Mouse (Mus musculus) neural tube, embryonic 10.5 days (tissue): Measurements from ENCODE around the gene Cldn6.
A peak's percentile ranks its signal among the peaks of the same experiment; 100 is the strongest.

ENCODE experiments used
- DNase-seq: peaks from one replicate; pipeline ENCODE4 v3.0.0-alpha.2; 2017; ENCODE audit warnings: low spot score; ENCODE audit errors: extremely low spot score

Cldn6 gene

DNA sequence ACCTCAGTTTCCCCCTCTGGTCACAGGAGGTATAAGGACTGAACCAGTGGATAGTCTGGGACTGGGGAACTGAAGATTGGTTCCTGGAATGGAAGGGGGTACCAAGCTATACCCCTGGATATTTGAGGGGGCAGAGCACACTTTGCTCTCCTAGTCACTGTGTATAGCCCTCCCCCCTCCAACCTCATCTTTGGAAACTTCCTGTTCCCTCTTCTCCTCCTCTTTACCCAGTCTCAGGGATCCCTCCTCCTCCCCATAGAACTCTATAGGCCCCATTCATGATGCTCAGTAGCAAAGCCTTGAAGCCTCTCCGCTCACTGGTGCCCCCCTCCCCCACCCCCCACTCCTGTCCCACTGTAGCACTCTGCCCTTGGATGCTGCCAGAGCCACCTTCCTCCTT, 40.4 kb downstream of the Cldn6 start:
- DNase-seq = no peak

DNA sequence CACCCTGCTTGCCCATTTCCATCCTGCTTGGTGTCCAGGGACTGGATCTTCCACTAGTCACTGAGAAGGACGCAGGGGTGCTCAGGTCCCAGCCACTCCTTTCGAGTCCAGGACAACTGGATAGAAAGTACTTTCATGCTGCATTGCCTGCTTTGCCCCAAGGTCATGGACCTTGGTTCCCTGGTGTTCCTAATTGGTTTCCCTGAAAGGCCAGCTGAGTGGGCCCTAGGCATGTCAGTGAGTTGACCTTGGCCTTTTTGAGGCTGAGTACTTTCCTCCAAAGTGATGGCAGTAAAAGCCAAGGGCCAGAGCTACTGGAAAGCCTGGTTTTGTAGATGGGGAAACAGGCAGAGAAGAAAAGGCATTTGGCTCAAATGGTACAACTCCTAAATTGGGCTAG, 42.8 kb downstream of the Cldn6 start:
- no peak for DNase-seq

DNA sequence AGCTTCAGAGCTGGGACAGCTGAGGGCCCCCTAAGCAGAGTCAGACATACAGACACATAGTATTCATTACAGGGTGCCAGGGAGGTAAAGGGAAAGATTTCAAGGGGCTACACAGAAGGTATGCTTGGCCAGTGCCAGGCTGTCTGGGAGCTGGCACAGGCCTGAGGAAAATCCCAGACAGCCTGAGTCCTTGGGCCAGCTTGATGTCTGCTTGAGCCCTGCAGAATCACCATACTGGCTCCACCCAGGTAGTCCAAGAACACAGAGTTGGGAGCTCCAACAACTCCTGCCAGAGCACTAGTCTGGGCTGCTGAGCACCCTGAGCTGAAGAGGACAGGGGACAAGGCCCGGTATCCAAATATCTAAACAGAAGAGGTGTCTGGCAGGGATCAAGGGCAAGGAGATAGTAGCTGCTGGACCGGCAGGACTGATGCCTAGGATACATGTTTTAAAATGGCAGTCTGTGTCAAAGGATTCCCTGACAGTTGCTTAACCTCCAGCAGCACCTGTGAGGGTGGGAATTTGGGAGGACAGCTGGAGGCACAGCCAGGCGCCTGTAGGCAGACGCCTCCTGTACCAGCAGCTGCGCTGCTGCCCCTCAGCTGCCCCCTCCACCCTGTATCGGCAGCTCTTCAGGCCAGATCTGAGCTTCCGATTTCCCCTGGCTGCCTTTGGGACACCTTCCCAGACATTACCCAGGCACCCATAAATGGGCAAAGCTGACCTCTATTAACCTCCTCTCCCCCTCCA, 43.5 kb downstream of the Cldn6 start, which contains the start of gene 1520401A03Rik:
TSS of gene 1520401A03Rik (minus strand) at position 408 of the 750 bp plus-strand sequence.
- DNase-seq = no peak

GRCm38 (mm10) chr17:23725477-23725876, 46.4 kb downstream of the Cldn6 start:
- DNase-seq = no peak

GRCm38 (mm10) chr17:23725999-23726757, 47.1 kb downstream of the Cldn6 start, which contains the start of gene Pkmyt1:
Gene Pkmyt1, plus strand, starts transcription at chr17:23726336.
- DNase-seq = peak; percentile 92

DNA sequence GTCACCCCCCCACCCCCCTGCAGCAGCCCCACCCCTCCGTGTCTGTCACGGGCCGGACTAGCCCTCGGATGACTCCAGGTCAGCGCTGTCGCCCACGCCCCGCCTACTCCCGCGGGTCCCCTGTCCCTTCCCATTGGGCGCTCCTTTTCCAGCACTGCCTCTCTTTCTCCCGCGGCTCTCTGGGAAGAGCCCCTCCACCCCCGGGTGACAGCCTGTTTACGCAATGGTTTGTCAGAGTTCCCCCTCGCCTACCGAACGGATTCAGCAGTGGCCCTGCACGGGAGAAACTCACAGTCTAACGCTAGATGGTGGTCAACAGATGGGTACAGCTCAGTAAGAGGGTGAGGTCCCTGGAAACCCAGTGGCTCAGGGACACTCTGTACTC, 47.7 kb downstream of the Cldn6 start:
- DNase-seq = peak; percentile 80

- DNase-seq = no peak
Observed at GRCm38 (mm10) chr17:23730441-23730840, 51.4 kb downstream of the Cldn6 start.
